Mouse (Mus musculus) heart, postnatal 0 days (tissue): ENCODE data around the gene Tulp2.

Experiments used
- CTCF ChIP-seq: IDR thresholded peaks from 2 replicates; pipeline ENCODE4 v1.5.1; 2016; ENCODE audit warnings: antibody characterized with exemption, control low read depth, low read depth
- EP300 ChIP-seq: IDR thresholded peaks from 2 replicates; pipeline ENCODE4 v1.6.1; 2016; ENCODE audit warnings: antibody characterized with exemption, low read depth

DNA sequence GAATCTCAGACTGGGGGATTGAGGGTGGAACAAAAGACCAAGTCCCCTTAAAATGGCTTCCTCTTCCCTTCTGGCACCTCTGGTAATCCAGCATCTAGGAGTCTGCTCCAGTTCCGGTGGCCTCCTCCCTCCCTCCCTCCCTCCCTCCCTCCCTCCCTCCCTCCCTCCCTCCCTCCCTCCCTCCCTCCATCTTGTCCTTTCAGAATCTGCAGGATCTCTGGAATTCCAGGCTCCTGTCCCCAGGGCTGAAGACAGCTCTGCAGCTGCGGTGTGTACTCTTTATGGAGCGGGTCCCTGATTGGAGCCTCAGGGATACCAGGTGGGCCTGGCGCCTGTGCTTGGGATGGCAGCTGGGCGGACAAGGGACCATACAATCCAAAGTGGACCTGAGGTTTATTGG is 20.4 kb upstream of the Tulp2 start:
- TF ChIP-seq CTCF, result no peak
- TF ChIP-seq EP300, result no peak
